Mouse (Mus musculus) megakaryocyte-erythroid progenitor cell, adult 5-6 weeks (primary cell): ENCODE results near the gene Sh2d2a. TPM values are rescaled to one million over a fixed set of nuclear protein-coding genes. Genes with fewer than 3 reads are reported as not detected.
"Not testable (repeated sequence)": the region's sequence is repeated elsewhere in the genome, so short reads cannot be mapped to it uniquely, and the experiment has no call there.

Experiments used
- ATAC-seq: replicated peaks from 2 replicates; pipeline ENCODE4 v1.8.0; 2016; ENCODE audit warnings: mild to moderate bottlenecking, inconsistent platforms; ENCODE audit not compliant: severe bottlenecking, poor library complexity, low FRiP score, low TSS enrichment
- total RNA-seq, 2 experiments: library from RNA; stranded (forward) in 1 of 2; stranded (reverse) in 1 of 2; fragments of 200-1000, 215-1000 nt in 1 of 2; fragments of >200 nt in 1 of 2; fragmentation: Nextera tagmentation in 1 of 2; gene quantifications; 2 replicates each; pipeline ENCODE4 v1.2.3; 2014 to 2017

Sh2d2a gene
- total RNA-seq (2014; fragmentation: Nextera tagmentation) (0.74 and 2.2 TPM in 2 replicates), total RNA-seq (2017) (5.2 TPM in 1 of 2 replicates, not detected in the other)

GRCm38 (mm10) chr3:87846650-87847110, at the start of gene Sh2d2a:
Gene Sh2d2a, plus strand, starts transcription at chr3:87846755.
- no peak for ATAC-seq

DNA sequence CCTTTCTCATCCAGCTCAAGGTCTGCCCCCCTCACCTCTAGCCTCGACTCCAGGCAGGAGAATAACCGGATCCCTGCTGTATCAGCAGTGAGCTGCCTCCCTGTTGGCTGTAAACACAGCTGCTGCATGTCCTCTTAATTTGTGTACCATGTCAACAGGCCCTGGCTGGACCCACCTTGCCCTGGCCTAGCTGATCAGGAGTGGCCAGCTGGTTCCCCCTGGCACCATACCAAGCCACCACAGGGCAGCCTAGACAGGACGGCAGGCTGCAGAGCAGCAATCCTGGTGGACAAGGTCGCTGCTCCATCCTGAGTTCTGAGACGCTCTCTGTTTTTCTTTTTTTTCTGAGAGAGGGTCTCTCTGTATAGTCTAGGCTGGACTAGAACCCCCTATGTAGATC, 44.9 kb upstream of the Sh2d2a start:
- no peak for ATAC-seq

DNA sequence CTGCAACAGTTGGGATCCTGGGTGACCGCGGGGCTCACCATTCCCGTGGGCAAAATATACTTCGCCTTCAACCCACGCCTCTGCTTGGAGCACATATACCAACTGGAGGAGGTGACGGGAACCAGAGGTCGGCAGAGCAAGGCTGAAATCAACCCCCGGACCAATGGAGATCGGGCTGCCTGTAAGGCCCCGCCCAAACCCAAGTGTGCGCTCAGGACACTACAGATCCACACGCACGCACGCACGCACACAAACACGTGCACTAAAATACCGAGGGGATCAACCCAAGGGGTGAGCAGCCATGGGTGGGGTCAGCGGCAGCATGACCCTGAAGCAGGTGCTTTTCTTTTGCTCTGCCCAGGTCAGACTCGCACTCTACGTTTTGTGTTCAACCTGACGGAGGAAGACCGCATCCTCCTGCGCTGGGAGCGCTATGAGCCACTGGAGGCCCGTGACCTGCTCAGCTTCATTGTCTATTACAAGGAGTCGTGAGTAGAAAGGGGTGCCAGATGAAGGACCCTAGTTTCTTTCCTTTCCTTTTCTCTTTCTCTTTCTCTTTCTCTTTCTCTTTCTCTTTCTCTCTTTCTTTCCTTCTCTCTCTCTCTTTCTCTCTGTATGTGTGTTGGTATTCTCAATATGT, 42.4 kb upstream of the Sh2d2a start:
- ATAC-seq, result peak; percentile 73

GRCm38 (mm10) chr3:87809322-87809962, 37.1 kb upstream of the Sh2d2a start:
- ATAC-seq, result peak; percentile 40; the same call in 1 of the 2 replicates

- ATAC-seq, result no peak
Measured at GRCm38 (mm10) chr3:87811297-87811696, 35.3 kb upstream of the Sh2d2a start.

DNA sequence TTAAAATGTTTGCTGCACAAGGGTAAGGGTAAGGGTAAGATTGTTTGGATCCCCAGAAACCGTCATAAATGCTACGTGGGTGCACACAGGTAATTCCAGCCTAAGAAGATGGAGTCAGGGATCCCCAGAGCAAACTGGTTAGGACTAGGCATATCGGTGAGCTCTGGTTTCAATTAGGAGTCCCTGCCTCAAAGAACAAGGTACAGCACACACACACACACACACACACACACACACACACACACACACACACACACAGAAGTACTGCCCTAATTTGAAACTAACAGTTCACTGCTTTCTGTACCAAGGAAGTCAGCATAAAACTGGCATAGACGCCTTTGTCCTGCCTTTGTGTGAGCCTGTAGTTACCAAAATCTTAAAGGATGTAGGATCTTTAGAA, 34.1 kb upstream of the Sh2d2a start:
- ATAC-seq, result no peak

DNA sequence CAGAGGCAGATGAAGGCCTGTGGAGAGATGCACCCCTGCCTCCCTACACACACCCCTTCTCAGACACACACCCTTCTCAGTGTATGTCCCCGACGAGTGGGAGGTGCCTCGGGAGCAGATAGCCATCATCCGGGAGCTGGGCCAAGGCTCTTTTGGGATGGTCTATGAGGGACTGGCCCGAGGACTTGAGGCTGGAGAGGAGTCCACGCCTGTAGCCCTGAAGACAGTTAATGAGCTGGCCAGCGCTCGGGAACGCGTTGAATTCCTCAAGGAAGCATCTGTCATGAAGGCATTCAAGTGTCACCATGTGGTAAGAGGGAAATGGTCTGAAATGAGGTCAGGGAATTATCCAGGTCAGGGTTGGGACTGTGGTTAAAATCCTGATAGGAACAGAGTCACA, 33.7 kb upstream of the Sh2d2a start:
- no peak for ATAC-seq

GRCm38 (mm10) chr3:87816166-87816565, 30.4 kb upstream of the Sh2d2a start:
- ATAC-seq, result no peak

DNA sequence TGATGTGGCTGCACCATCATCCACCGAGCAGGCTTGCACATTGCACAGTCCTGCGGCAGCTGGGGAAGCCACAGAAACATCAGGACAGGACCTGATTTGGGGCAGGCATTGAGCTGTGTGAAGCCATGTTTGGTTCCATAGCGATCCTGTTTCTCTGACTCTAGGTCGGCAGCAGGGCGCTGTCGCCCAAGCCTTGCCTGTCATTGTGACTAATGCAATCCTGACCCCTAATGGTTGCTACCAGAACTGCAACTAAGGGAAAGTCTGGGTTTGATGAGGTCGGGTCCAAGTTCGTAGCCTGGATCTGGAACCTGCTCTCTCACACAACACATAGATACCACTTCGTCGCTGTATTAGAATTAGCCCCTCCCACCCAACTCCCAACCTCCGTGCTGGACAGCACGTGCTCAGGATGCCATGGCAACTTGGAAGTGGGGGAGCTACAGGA, 29.9 kb upstream of the Sh2d2a start:
- ATAC-seq, result peak; percentile 77

- no peak for ATAC-seq
Measured at GRCm38 (mm10) chr3:87818226-87818625, 28.3 kb upstream of the Sh2d2a start.

GRCm38 (mm10) chr3:87824206-87824605, 22.3 kb upstream of the Sh2d2a start, which contains the start of gene Pear1:
Gene Pear1, minus strand, starts transcription at chr3:87824306.
- ATAC-seq, result not testable (repeated sequence)

GRCm38 (mm10) chr3:87828435-87828834, 18.1 kb upstream of the Sh2d2a start:
- ATAC-seq, result no peak

DNA sequence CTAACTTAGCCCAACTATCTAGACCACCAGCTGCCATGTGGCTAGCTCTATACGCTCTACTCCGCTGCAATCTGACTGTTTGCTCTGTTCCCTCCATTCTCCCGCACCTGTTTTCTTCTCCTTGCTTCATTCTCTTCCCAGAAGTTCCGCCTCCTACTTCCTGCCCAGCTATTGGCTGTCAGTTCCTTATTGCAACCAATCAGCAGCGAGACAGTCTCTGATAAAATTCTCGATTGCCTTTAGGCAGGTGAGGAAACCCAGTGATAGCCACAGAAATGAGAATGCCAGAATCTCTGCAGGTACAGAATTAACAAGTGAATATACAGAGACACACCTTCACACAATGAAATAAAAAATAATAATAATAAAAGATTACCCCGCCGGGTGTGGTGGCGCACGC, 17.5 kb upstream of the Sh2d2a start:
- ATAC-seq, result no peak

DNA sequence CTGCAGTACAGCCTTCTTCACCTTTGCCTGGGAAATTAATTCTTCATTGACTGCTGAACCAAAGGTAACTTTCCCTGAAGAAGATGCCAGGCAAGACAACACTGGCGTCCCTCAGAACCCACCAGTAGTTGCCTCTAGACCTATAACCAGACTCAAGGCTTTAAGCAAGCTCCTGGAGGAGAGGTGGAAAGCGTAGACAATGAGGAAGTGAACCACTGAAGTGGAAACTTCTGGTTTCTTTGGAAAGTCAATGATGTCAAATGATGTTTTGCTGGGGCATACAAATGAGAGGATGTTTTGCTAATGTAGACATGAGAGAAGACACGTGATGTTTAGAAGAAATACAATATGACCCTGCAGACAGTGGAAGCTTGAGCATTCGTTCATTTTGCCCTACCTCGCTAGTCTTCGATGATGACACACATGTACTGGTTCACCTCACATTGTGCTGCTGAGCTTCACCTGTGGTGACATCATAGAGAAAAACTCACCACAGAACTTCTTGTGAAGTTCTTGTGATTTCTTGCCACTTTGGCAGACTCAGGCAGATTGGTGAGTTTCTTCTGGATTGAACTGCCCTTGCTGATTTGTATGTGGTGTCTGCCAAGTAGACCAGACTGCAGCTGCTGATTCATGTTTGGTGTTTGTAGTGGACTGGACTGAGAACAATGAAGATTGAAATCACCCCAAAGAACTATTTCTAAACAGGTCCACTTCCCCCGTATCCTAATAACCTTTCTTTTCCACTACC, 14.3 kb upstream of the Sh2d2a start:
- no peak for ATAC-seq

GRCm38 (mm10) chr3:87833482-87833881, 13.1 kb upstream of the Sh2d2a start:
- ATAC-seq, result no peak

GRCm38 (mm10) chr3:87838622-87839021, 7.9 kb upstream of the Sh2d2a start:
- peak; percentile 85 for ATAC-seq

DNA sequence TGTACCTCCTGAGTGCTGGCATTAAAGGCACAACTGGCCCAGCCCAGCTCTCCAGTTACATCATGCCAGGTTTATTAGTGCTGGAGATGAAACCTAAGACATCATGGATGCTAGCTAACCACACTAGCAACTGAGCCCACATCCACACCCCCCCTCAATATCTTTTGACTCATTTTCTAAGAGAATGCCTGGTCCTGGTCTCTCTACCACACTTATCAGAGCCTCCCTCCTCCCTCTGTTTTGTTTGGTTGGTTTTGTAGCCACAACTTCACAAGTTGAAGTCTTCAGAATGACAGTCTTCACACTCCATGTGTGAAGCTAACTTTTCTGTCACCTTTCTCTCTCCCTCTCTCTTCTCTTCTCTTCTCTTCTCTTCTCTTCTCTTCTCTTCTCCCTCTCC, 5.7 kb upstream of the Sh2d2a start:
- ATAC-seq, result no peak

- ATAC-seq, result no peak
Measured at GRCm38 (mm10) chr3:87844981-87845380, 1.6 kb upstream of the Sh2d2a start.

DNA sequence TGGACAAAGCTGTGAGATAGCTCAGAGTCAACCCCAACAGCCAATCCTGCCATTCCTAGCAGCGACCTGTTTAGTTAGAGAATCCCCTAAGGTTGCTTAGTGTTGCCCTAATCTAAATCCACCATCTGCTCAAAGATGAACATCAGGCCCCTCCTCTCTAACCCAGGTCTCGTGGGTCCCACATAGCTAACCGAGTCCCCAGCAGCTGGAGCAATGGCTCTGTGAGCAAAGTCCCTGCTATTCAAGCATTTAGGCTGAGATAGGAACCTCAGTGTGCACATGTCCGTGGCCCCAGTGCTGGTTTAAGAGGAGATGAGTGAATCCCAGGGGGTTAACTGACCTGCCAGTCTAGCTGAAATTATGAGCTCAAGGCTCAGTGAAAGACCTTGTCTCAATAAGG, 369 bp upstream of the Sh2d2a start:
- no peak for ATAC-seq

GRCm38 (mm10) chr3:87847680-87848079, 1.1 kb downstream of the Sh2d2a start:
- ATAC-seq, result no peak
